Mouse (Mus musculus) liver, embryonic 14.5 days (tissue): ENCODE data around the gene Bcr.

Source experiments
- CTCF ChIP-seq: IDR thresholded peaks from 2 replicates; pipeline ENCODE4 v1.5.1; 2016; ENCODE audit warnings: antibody characterized with exemption, low read depth, control low read depth
- EP300 ChIP-seq: IDR thresholded peaks from 2 replicates; pipeline ENCODE4 v1.6.1; 2016; ENCODE audit warnings: antibody characterized with exemption, low read depth

- no peak for TF ChIP-seq CTCF
- TF ChIP-seq EP300: no peak
Measured at GRCm38 (mm10) chr10:75112405-75112804, 52.0 kb downstream of the Bcr start.
